Mouse (Mus musculus): ENCODE measurements at regions not wholly inside any gene's neighbourhood (a gene's known extent, or its start where the extent isn't known, plus 50 kb on each side); places are given as distances from the start of the nearest gene placed in this dataset.

DNA sequence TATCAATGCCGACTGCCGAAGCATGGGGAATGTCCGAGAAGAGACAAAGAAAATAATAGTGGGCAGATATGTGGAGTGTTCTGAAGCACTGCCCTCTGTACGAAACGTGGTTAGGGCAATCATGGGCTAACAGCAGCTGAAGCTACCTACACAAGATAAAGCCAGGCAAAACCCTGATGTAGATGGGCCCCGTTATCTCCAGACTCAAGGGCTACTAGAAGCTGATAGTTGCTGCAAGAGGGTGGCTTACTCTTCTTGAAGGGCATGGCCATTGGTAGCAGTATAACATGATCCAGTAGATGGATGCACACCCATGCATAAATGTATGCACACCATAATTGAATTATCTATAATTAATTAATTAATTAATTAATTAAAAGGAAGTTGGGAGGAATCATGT, 2251.6 kb upstream of the Gm7489 start:
- no peak for DNase-seq

DNA sequence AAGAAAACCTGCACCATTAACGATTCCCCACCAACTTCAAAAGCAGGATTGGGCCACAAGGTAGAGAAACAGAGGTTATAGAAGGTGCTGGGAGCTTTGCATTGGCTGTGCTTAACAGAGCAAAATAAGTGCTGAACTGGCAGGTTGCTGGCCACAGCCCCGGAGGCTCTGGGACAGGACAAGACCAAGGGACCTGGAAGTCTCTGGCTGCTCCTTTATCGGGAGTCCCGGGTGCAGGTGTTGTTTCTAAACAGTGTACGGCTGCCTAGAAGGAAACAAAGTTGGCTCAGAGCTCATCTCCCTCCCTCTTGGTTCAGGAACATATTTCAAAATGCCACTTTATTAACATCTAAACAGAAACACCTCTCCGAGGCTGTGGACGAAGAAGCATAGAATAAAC, 2250.0 kb upstream of the Gm7489 start:
- intact Hi-C loops (cut with DNase I) = no loop called here
- DNase-seq = no peak

More for the DNA sequence above, 2251.6 kb upstream of the Gm7489 start:
- intact Hi-C loops (cut with DNase I) = no loop called here

DNA sequence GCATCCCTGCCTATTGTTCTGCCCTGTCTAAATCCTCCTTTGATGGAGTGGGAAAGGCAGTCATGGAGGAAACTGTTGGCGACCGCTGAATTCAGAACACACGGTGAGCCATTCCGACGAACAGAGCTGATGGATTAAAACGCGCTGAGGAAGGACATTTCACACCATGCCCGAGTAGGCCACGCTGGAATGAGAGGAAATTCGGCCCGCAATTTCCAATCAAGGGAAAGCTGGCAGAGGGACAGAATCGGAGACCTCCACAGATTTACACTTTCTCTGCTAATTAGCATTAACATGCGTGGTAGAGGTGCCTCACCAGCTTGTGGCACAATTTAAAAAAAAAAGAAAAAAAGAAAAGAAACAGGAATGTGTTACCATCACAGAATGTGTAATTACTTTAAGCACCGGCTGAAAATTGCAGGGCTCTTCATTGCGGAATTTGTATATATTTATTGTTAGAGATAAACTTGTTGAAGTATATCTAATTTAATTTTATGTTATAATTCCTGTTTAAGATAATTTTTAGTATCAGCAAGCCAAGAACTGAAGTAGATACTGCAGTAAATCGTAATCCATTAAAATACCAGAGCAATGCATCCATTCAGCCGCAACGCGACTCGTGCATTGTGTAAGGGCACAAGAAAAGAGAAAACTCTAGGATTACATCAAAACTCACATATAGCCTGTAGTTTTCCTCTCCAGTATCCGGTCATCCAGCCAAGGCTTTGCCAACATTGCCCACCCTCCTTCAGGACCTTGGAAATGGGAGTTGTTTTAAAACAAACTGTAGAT, 2249.4 kb upstream of the Gm7489 start:
- intact Hi-C loops (cut with DNase I) = no loop called here

DNA sequence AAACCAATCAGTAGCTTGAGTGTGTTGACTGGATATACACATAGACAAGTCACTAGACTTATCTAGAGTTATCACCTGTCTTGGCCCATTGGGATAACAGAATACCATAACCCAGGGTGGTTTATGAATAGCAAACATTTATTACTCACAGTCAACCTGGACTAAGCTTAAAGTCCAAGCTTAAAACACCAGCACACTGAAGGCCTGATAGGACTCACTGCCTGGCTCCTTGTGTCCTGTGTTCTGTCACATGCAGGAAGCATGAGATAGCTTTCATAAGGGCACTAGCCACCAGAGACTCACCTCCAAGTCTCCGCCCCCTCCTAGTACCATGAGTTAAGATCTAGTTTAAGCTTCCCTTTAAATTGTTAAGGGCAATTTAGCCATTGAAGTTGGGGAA, 2247.1 kb upstream of the Gm7489 start:
- intact Hi-C loops (cut with DNase I) = no loop called here
- no peak for DNase-seq

More for the DNA sequence above, 2249.4 kb upstream of the Gm7489 start:
- DNase-seq = no peak

DNA sequence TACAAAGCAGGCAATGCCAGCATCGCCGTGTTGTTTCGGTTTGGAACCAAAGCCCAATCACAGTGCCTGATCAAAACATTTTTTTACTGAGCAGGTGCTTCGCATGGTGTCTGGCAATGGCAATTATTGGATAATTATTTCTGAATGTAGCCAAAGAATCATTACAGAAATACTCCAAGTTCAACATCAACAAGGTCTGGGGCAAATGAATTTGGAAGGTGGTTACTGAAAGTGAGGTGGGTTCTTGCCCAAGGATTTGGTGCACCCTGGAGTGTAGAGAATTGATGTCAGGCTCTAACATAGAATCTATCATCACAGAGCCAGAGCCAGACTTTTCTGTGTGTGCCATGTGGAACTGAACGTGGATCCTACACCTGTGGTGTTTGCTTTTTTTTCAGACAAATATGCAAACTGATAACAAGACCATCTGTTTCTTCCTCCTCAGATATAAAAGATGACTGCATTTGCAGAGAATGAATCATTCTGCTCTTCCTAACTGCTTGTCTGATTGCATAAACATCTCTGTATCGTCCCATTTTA, 2240.9 kb upstream of the Gm7489 start:
- intact Hi-C loops (cut with DNase I) = no loop called here
- DNase-seq = no peak

DNA sequence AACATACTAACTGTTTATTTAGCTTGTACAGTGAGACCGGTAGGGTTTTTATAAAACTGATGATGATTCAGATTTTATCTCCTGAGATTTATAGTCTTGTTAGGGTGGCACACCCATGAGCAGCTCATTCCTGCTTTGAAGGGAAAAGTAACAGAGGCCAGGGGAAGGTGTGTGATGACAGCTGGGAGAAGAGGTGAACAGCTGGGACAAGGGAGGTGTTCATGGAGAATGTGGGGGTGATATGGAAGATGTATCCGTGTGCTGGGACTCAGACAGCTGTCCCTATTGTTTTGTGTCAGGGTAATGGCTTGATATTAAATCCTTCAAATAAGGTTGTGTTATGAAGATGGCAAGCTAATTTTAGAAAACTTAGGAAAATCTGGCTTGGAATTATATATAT, 2238.4 kb upstream of the Gm7489 start:
- intact Hi-C loops (cut with DNase I) = no loop called here

DNA sequence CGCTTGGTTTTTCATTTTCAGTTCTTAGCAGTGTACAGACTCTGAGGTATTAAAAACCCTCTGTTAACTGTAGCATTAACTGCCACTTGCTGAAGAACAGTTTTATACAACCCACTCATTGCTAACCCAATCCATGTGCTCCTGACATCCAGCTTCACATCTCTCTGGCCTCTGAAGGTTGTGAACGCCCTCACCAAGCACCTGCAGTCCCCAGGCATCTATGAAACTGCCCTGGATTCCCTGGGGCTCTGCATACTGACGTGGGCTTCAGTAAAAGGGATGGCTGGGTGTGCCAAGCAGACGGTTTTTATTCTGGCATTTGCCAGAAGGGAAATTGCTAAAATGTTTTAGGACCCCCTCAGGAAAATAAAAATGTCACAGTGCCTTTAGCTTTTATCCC, 2232.2 kb upstream of the Gm7489 start:
- DNase-seq = no peak
- intact Hi-C loops (cut with DNase I) = no loop called here

More for the DNA sequence above, 2238.4 kb upstream of the Gm7489 start:
- no peak for DNase-seq

DNA sequence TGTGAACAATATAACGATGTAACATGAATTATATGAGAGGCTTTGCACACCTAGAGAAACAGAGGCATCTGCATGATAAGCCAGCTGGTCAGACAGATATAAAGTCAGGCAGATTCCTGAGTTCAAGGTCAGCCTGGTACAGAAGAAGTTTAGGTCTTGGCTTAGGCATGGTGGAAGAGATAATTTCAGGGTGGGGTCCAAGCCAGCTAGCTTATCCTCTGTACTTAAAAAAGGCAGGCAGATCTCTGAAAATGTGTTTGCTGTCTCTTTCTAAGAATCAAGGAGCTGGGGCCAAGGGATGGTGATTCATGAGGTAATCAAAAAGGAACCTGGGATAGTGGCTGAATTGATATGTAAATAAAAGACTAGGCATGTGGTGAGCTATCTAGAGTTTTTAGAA, 2227.1 kb upstream of the Gm7489 start:
- intact Hi-C loops (cut with DNase I) = no loop called here

DNA sequence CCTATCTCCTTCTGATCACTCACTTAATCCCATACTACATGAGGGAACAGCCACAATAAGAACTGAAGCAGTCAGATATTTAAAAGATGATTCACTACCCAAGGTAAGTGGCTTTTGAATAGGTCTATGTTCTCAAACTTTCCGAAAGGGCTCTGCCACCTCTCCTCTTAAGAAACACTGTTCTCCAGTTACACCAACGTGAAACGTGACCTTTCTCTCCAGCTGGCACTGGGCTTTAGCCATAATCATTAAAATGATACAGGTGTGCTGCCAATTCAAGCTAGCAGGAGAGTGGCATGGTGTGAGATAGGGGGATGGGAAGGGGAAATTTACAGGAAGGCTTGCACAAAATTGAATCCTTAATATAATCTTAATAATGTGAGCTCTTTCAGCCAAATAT, 2216.4 kb upstream of the Gm7489 start:
- no peak for DNase-seq

More for the DNA sequence above, 2227.1 kb upstream of the Gm7489 start:
- DNase-seq = no peak

DNA sequence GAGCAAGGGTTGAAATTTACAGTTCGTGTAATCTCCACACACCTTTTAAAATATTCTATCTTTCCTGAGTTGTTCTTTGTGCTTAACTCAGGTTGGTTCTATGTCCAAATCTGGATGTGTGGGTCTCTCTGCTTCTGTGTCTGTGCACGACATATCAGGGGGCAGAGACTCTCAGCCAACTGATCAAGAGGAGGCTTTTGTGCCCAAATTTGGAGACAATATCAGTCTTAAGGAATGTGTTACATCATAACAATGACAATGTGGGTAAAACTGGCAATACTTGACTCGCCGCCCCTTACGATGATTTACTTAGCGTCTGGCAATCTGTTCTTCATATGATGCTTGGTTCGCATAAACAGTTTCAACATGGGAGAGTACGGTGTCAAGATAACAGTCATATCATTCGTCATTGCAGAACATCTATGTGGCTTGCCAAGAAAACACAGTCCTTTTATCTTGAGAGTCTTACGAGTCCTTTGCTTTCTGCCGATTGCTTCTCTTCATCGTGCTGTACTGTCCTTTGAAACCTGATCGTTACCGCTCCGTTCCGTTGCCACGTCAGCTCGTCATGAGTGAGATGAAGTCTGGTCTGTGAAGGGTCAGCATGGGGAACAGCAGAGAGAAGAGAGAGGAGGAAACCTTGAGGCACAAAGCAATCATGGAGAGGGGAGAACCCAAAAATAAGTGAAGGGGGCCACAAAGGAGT, 2212.9 kb upstream of the Gm7489 start:
- intact Hi-C loops (cut with DNase I) = no loop called here
- DNase-seq = no peak

More for the DNA sequence above, 2216.4 kb upstream of the Gm7489 start:
- intact Hi-C loops (cut with DNase I) = no loop called here

DNA sequence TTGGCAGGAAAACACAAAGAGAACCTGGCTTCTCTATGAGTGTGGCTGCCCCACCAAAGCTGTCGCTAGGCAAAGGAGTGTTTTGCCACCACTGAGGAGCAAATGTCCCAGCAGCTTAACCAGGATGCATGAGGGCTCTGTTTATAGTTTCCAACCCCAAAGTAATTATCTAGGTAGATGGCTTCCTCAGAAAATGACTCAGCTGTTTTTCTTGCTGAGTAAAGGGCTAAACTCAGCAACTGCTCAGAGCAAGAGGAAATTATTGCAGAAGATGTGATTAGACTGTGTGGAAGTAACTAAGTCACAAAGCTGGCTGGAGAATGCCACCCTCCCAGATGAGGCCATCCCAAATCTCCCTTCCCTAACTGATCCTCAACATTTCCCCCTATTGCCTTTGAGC, 2211.2 kb upstream of the Gm7489 start:
- intact Hi-C loops (cut with DNase I) = no loop called here
- DNase-seq = no peak

DNA sequence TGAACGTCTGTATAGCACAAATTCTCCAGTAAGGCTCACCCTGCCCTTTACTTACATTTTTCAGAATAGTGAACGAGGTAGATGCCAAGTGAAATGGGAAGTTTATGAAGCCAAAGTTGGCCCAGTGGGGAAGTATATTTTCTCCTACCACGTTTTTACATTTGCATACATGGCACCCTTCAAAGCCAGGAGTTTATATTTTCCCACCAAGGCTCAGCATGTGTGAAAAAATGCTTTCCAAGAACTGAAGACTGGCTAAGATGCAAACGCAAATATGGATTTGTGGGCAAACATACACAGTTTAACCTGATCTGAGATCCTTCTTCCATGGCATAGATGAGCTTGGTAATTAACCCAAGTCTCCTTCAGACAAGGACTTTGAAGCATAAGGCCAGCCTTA, 2209.4 kb upstream of the Gm7489 start:
- no peak for DNase-seq
- intact Hi-C loops (cut with DNase I) = no loop called here

DNA sequence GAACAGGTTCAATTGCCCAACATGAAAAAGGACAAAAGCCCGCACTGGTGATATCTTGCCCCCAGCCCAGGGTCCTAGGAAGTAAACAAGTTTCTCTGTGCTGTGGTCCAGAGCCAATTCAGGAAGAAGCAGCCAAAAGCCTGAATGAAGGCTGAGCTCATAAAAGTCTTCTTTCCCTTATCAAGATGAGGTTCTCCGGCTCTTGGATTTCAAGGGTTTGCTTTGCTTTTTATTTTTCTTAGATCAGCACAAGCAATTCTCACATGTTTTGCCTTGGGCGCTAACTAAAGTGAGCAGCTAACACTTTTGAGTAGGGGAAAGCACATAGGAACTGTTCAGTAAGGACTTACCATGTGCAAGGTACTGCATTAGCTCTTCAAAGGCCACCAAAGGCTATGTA, 2208.0 kb upstream of the Gm7489 start:
- DNase-seq = no peak
- intact Hi-C loops (cut with DNase I) = no loop called here

DNA sequence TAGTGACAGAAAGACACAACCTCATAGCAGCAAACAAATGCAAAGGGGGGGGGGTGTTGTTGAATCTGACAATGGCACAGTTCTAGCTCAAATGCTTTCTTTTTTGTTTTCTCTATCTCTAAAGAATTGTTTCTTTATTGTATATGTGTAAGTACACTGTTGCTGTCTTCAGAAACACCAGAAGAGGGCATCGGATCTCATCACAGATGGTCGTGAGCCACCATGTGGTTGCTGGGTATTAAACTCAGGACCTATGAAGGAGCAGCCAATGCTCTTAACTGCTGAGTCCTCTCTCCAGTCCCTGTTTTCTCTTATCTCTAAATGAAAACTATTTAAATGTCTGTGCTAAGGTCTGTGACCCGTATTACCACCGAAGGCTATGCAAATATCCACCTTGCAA, 2207.4 kb upstream of the Gm7489 start:
- DNase-seq = no peak
- intact Hi-C loops (cut with DNase I) = no loop called here

DNA sequence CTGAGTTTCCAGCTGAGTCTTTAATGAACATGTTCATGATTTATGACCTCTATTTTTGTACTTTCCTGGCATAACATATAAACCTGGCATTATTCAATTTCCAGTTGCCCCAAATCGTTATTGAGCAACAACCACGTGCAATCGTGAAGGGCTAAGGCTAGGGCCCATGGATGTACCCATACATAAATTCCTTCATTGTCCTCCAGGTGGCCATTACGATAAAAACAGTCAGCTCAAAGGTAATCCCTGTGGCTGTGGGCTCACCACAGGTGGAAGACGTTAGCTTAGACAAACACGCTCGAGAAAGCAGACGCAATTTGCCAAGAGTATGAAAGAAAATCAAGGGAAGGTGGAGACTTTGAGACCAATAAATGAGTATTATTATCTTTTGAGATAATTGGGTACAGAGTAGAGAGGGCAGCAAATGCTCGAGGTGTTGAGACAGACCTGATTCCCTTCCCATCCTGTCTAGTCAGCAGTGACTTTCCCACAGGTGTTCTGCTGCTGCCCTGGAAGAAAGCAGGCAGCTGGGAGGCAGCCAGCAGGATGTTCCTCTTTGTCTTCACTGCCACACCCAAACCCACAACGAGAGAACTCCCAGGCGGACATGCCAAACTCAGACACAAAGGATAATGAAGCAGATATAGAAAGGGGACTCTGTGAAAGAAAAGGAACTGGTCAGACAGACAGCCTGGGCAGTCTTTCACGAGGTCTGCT, 2205.4 kb upstream of the Gm7489 start:
- no peak for DNase-seq
- intact Hi-C loops (cut with DNase I) = no loop called here

DNA sequence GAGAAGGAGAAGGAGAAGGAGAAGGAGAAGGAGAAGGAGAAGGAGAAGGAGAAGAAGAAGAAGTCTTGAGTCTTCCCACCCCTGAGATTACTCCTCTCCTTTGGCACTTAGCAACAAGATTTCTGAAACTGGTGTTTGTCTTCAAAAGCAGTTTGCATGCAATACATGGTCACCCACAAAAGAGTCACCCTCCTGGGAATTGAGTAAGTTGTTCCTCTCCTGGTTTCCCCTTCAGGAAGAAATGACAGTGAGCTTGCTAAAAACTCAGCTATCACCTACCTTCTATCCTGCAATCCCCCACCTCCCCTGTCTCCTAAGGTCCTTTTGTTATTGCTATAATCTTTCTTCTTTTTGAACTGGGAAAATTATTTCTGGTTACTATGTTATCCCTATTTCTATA, 2204.2 kb upstream of the Gm7489 start:
- DNase-seq = no peak
- intact Hi-C loops (cut with DNase I) = no loop called here

DNA sequence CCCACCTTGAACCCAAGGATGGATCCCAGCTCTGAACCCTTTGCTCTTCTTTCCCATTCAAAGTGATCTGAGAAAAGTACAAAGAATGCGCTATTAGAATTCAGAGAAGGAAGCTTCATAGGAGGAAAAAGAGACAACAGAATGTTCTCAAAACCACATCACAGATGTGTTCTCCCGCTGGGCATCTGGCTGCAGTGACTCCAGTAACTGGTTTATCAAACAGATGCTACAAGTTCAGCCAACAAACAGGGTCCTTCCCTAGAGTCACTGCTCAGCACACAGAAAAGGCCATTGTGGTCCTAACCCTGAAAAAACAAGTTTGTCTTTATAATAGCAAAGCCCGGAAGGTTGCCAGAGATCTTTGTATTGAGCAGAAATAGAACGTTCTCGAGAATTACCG, 2203.5 kb upstream of the Gm7489 start:
- intact Hi-C loops (cut with DNase I) = no loop called here
- no peak for DNase-seq

DNA sequence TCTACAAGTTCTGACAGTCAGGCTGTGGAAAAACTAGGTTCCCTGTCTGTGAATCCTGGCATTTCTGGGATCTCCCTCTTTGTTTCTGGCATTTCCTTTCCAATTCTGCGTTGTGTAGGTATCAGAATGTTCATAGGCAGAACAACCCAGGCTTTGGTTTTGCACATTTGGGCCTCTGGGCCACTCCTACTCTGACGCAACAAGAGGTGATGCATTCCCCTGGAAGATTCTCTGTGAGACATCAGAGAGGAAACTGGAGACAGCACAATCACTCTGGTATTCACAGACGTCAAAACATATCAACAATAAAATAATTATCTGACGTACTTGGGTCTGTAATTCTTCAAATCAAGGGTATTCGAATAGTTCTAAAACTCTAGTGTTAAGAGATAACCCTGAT, 2202.4 kb upstream of the Gm7489 start:
- intact Hi-C loops (cut with DNase I) = no loop called here
- no peak for DNase-seq

DNA sequence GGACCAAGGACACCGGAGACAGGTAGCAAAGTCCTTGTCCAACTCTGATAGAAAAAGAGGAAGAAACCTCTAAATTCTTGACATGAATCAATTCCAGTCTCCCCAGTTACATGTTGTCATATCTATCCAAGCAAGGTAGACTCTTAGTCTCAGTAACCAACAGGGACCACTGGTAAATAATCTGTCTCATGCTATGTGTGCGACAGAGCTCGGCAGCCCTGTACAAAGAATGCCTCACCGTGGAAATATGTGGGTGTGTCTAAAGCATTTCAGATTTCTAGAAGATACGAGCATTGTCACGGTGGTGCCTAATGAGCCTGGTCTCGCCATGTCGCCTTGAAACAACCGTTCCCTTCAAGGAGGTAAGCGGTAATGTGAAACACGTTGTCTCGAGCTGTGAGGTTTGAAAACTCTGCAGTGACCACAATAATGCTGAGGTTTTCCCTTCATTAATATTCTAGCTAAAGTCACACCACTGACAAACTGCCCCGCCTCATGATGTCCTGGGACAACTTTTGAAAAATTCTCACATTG, 2197.6 kb upstream of the Gm7489 start:
- no peak for DNase-seq
- intact Hi-C loops (cut with DNase I) = no loop called here

DNA sequence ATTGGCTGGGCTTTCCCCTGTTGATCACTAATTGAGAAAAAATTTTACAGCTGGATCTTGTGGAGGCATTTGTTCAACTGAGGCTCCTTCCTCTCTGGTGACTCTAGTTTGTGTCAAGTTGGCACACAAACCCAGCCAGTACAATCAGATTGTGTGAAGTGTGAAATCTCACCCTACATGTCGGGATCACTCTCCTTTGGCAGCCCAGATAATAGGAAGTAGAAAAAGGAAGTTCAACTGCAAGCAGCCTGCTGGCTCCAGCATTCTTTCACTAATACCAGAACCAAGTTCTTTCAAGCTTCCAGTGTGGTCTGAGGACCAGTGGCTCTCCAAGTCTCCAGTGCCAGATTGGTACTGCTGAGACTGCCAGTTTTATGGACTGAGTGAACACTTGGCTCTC, 2195.2 kb upstream of the Gm7489 start:
- no peak for DNase-seq
- intact Hi-C loops (cut with DNase I) = no loop called here

DNA sequence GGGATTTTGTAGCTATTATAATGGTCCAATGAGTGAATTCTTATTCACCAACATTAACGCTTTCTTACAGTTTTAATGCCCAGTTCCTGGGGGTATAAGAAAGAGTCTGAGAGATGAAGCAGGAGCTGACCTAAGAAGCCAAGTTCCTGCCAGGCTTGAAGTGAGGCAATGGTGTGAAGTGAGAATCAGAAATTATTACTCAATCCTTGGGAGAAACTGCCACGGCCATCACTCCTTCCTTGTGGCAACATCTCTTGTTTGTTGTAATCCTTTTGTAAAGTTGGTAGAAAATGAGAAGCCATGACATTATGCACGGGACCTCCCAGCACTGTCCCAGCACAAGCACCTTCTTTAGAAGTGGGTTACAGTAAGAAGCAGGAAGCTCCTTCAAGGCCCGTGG, 2192.0 kb upstream of the Gm7489 start:
- DNase-seq = no peak
- intact Hi-C loops (cut with DNase I) = loop anchor here (5.0 to 10.0 kb wide), 2 partner anchors 142 to 210 kb away; no protein-coding TSS in a partner anchor
